Mouse (Mus musculus): ENCODE results near the gene Hist2h2be. TPM values are rescaled to one million over a fixed set of nuclear protein-coding genes. Genes with fewer than 3 reads are reported as not detected.
A peak's percentile ranks its signal among the peaks of the same experiment; 100 is the strongest.
"Not testable (repeated sequence)": the region's sequence is repeated elsewhere in the genome, so short reads cannot be mapped to it uniquely, and the experiment has no call there.

Gene Hist2h2be
- polyA plus RNA-seq, 1 experiment from 2014 or later = 7.3 TPM

- DNase-seq (ENCODE audit: low spot score) (peak; percentile 72), ATAC-seq (replicated peaks; ENCODE audit: low FRiP score, low TSS enrichment, low read depth) (peak; percentile 46; the same call in 1 of the 2 replicates)
- Histone ChIP-seq H3K4me1 (replicated peaks; ENCODE audit: control insufficient read depth, insufficient read depth, low read length) (peaks cover 19% of the 10 kb centered on the region), H3K27ac (ENCODE audit: low read depth) (peak overlapping the region; percentile 98), H3K9ac (ENCODE audit: low read length) (peak overlapping the region; percentile 82), H3K4me3 (ENCODE audit: low read depth, low read length) (peak overlapping the region; percentile 58), H3K4me2 (ENCODE audit: low read length) (peak overlapping the region; percentile 90)
- not testable (repeated sequence) for H3K36me3 ChIP-seq (ENCODE audit: control insufficient read depth, insufficient read depth, low read length); H3K9me3 ChIP-seq (ENCODE audit: control insufficient read depth, low read length); H3K27me3 ChIP-seq (replicated peaks; ENCODE audit: control insufficient read depth, insufficient read depth, low read length)
- WGBS = 0% methylated on average over 9 of the region's 44 CpGs
Observed at GRCm38 (mm10) chr3:96268776-96269378, 48.0 kb downstream of the Hist2h2be start.

- WGBS = under 1% methylated on average over 45 of the region's 45 CpGs
- Histone ChIP-seq H3K4me3 (ENCODE audit: low read depth, low read length) (peak within 1 kb of the TSS; percentile 58), H3K4me1 (replicated peaks; ENCODE audit: control insufficient read depth, insufficient read depth, low read length) (peaks cover 10% of the 10 kb centered on the region), H3K9me3 (ENCODE audit: control insufficient read depth, low read length) (no peaks in the 10 kb centered on the region), H3K36me3 (ENCODE audit: control insufficient read depth, insufficient read depth, low read length) (no peaks in the 10 kb centered on the region), H3K27me3 (replicated peaks; ENCODE audit: control insufficient read depth, insufficient read depth, low read length) (no peaks in the 10 kb centered on the region), H3K27ac (ENCODE audit: low read depth) (peak within 1 kb of the TSS; percentile 98), H3K4me2 (ENCODE audit: low read length) (peak within 1 kb of the TSS; percentile 90), H3K9ac (ENCODE audit: low read length) (peak within 1 kb of the TSS; percentile 82)
- DNase-seq (ENCODE audit: low spot score) (peak; percentile 98), ATAC-seq (replicated peaks; ENCODE audit: low FRiP score, low TSS enrichment, low read depth) (peak; percentile 95)
Observed at GRCm38 (mm10) chr3:96269511-96270474, 48.9 kb downstream of the Hist2h2be start, which contains the start of gene Hist2h2bb. Hist2h2bb (plus strand) TSS chr3:96269752.

Small RNA genes lying within 50 kb of the gene (microRNA-seq; reads per million reads assigned to microRNA genes)
- gene Gm44492 (not detected), gene Gm47311 (not detected), gene Gm47313 (not detected)

Other genes with a start within 250 kb of the Hist2h2be start
- 33.3 and 35.0 TPM in 2 replicates for gene Plekho1, start 225.1 kb upstream of the Hist2h2be start, polyA plus RNA-seq (2014; fragmentation: Nextera tagmentation; extraction: Ambion mirVana)
- gene Vps45, start 162.7 kb upstream of the Hist2h2be start, polyA plus RNA-seq (2014; fragmentation: Nextera tagmentation; extraction: Ambion mirVana) = 20.6 and 25.8 TPM in 2 replicates
- 14.0 and 14.8 TPM in 2 replicates for gene Otud7b, start 116.6 kb upstream of the Hist2h2be start, polyA plus RNA-seq (2014; fragmentation: Nextera tagmentation; extraction: Ambion mirVana)
- gene Mtmr11, start 59.1 kb upstream of the Hist2h2be start, polyA plus RNA-seq (2014; fragmentation: Nextera tagmentation; extraction: Ambion mirVana) = 27.7 and 28.8 TPM in 2 replicates
- gene Sf3b4, start 48.8 kb upstream of the Hist2h2be start, polyA plus RNA-seq (2014; fragmentation: Nextera tagmentation; extraction: Ambion mirVana) = 184 and 195 TPM in 2 replicates
- gene Sv2a, start 40.0 kb upstream of the Hist2h2be start, polyA plus RNA-seq (2014; fragmentation: Nextera tagmentation; extraction: Ambion mirVana) = 6.5 and 8.3 TPM in 2 replicates
- 74.2 and 79.5 TPM in 2 replicates for gene Bola1, start 1.4 kb upstream of the Hist2h2be start, polyA plus RNA-seq (2014; fragmentation: Nextera tagmentation; extraction: Ambion mirVana)
- gene Hist2h2ab, start 1.3 kb upstream of the Hist2h2be start, polyA plus RNA-seq (2014; fragmentation: Nextera tagmentation; extraction: Ambion mirVana) = 0.74 and 1.3 TPM in 2 replicates
- 7.9 and 9.7 TPM in 2 replicates for gene Hist2h2ac, start 239 bp upstream of the Hist2h2be start, polyA plus RNA-seq (2014; fragmentation: Nextera tagmentation; extraction: Ambion mirVana)
- gene Hist2h3c2, start 18.0 kb downstream of the Hist2h2be start, polyA plus RNA-seq (2014; fragmentation: Nextera tagmentation; extraction: Ambion mirVana) = 8.3 and 8.7 TPM in 2 replicates
- 33.3 and 45.5 TPM in 2 replicates for gene Hist2h2aa2, start 19.2 kb downstream of the Hist2h2be start, polyA plus RNA-seq (2014; fragmentation: Nextera tagmentation; extraction: Ambion mirVana)
- 16.3 and 23.3 TPM in 2 replicates for gene Hist2h2aa1, start 24.4 kb downstream of the Hist2h2be start, polyA plus RNA-seq (2014; fragmentation: Nextera tagmentation; extraction: Ambion mirVana)
- 0.56 and 2.0 TPM in 2 replicates for gene Hist2h3c1, start 25.6 kb downstream of the Hist2h2be start, polyA plus RNA-seq (2014; fragmentation: Nextera tagmentation; extraction: Ambion mirVana)
- gene Hist2h4, start 42.2 kb downstream of the Hist2h2be start, polyA plus RNA-seq (2014; fragmentation: Nextera tagmentation; extraction: Ambion mirVana) = 11.1 and 14.2 TPM in 2 replicates
- gene Hist2h3b, start 47.5 kb downstream of the Hist2h2be start, polyA plus RNA-seq (2014; fragmentation: Nextera tagmentation; extraction: Ambion mirVana) = 77.9 and 79.1 TPM in 2 replicates
- gene Hist2h2bb, start 48.6 kb downstream of the Hist2h2be start, polyA plus RNA-seq (2014; fragmentation: Nextera tagmentation; extraction: Ambion mirVana) = 20.1 and 22.0 TPM in 2 replicates
- gene Fcgr1, start 72.8 kb downstream of the Hist2h2be start, polyA plus RNA-seq (2014; fragmentation: Nextera tagmentation; extraction: Ambion mirVana) = 3.4 TPM in 2 replicates
- not detected in 2 replicates for gene BC107364, start 231.2 kb downstream of the Hist2h2be start, polyA plus RNA-seq (2014; fragmentation: Nextera tagmentation; extraction: Ambion mirVana)